Mouse (Mus musculus): Measurements from ENCODE around the gene Gm3072.
"Not testable (repeated sequence)": the region's sequence is repeated elsewhere in the genome, so short reads cannot be mapped to it uniquely, and the experiment has no call there.

DNA sequence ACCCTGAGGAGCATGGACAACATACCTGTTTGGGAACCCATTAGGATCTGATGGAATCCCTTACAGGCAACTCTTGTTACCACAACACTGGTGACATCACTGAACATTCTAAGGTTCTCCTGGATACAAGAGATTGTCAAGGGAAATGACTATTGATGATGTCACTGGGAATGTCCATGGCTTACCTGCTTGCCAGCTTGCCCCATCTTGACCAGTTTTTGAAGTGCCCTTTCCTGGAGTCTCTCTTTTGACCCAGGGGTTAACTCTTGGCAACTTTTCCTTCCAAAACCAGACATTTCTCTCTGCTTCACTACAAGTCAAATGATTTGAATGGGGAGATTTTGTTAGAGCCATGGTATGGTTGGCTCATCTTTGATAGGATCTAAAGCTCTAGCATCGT lies 22.0 kb upstream of the Gm3072 start, which contains the start of gene Gm3676:
- TF ChIP-seq CTCF (IDR thresholded peaks at IDR 0.05; ENCODE audit: borderline replicate concordance, insufficient read depth, low read depth, low read length); POLR2A (IDR thresholded peaks at IDR 0.05; ENCODE audit: borderline replicate concordance, insufficient read depth, low read length): not testable (repeated sequence)

All from cerebellum, adult 2 months (tissue).